12 mouse cellular contexts compared by ENCODE assay signal in the genomic region with DNA sequence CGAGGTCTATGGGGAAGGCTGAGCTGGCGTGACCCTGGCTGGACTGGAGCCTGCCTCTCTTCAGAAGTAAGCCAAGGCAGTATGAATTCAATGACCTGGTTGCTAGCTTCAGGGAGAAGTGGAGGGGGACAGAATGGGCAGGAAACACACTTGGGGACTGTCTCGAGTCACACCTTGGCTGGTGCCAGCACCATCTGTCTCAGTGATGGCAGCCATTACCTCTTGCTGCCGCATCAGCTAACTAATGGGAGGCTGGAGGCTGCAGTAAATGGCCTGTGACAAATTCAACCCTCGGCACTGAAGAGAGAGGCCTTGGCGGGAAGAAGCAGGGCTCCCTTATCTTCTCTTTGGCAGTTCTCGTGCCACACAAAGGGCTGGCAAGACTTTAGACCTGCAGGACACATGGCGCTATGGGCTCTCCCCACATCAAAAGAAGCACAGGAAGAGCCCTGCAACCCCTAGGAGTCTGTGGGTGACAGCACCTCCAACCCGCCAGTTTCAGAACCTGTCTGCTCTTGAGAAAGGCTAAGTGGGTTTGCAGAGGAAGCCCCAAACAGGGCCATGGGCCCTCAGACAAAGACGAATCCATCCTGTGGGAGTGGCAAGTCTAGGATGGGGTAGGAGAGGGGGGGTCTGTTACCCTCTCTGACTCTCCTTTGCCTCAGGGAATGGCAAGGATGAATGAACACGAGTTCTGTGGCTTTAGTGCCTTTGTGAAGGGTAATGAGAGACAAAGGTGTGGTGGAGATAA. TPM values are rescaled to one million over a fixed set of nuclear protein-coding genes. Genes with fewer than 3 reads are reported as not detected.
DNase-seq lines count a peak whose midpoint lies in the region; ATAC-seq and TF ChIP-seq lines count a peak whose summit lies in the region.
"Had no signal": no experiment of that assay in that cellular context is flagged by ENCODE, and none has a peak within 500 bp of the region (broad histone marks: within the 10 kb centered on the region; RNA-seq: fewer than 3 reads in every experiment).

No protein-coding gene starts in this region.

- no peak for TF ChIP-seq CTCF in ES-Bruce4 (IDR thresholded peaks at IDR 0.05; ENCODE audit: low read depth, low read length)

- H3K9me3 ChIP-seq in hindbrain, embryonic 15.5 days: no peaks in the 10 kb centered on the region
- no peaks in the 10 kb centered on the region for H3K9me3 ChIP-seq in hindbrain, embryonic 14.5 days (ENCODE audit: control insufficient read depth, low read length)
- no peaks in the 10 kb centered on the region for H3K9me3 ChIP-seq in ES-Bruce4 (replicated peaks; ENCODE audit: control insufficient read depth, insufficient read depth, low read length, poor library complexity, severe bottlenecking)
- no peaks in the 10 kb centered on the region for H3K9me3 ChIP-seq in hindbrain, embryonic 16.5 days (ENCODE audit: control insufficient read depth, low read length)
- H3K9me3 ChIP-seq: G1E; heart, embryonic 15.5 days; liver, embryonic 12.5 days had no signal

- H3K27ac ChIP-seq in hindbrain, embryonic 15.5 days (replicated peaks): 0 out of 2 replicates have a peak overlapping the region, but pooled peaks have one; percentile 39
- no peak overlapping the region; the same call in 1 of the 2 replicates for H3K27ac ChIP-seq in hindbrain, embryonic 14.5 days
- no peak overlapping the region for H3K27ac ChIP-seq in ES-Bruce4 (ENCODE audit: insufficient read depth, low read length)
- peak overlapping the region; percentile 27; the same call in 1 of the 2 replicates for H3K27ac ChIP-seq in hindbrain, embryonic 16.5 days (ENCODE audit: low read depth, low read length)
- H3K27ac ChIP-seq: heart, embryonic 15.5 days; liver, embryonic 12.5 days had no signal

- peak; percentile 75; the same call in 1 of the 2 replicates for ATAC-seq in hindbrain, embryonic 15.5 days (ENCODE audit: low FRiP score, low read depth)
- ATAC-seq in hindbrain, embryonic 14.5 days (ENCODE audit: low FRiP score): no peak
- peak; percentile 81 for ATAC-seq in cerebellum, adult (ENCODE audit: insufficient number of reproducible peaks, low FRiP score, low TSS enrichment)
- ATAC-seq in hindbrain, embryonic 16.5 days: peak; percentile 52
- ATAC-seq: liver, embryonic 12.5 days had no signal

- no peak overlapping the region for H3K9ac ChIP-seq in hindbrain, embryonic 15.5 days
- H3K9ac ChIP-seq in hindbrain, embryonic 14.5 days: no peak overlapping the region
- no peak overlapping the region for H3K9ac ChIP-seq in ES-Bruce4 (ENCODE audit: low read depth, poor library complexity, severe bottlenecking)
- H3K9ac ChIP-seq in hindbrain, embryonic 16.5 days (ENCODE audit: low read depth, low read length): no peak overlapping the region
- H3K9ac ChIP-seq: heart, embryonic 15.5 days; liver, embryonic 12.5 days had no signal

- 0 out of 2 replicates have a peak, but pooled peaks cover 4% of the 10 kb centered on the region for H3K4me1 ChIP-seq in hindbrain, embryonic 15.5 days (replicated peaks)
- H3K4me1 ChIP-seq in hindbrain, embryonic 14.5 days (replicated peaks; ENCODE audit: control insufficient read depth, insufficient read depth, low read length): no peaks in the 10 kb centered on the region
- no peaks in the 10 kb centered on the region for H3K4me1 ChIP-seq in ES-Bruce4 (ENCODE audit: control insufficient read depth, insufficient read depth, low read length)
- no peaks in the 10 kb centered on the region; the same call in 1 of the 2 replicates for H3K4me1 ChIP-seq in hindbrain, embryonic 16.5 days (ENCODE audit: control insufficient read depth, insufficient read depth, low read depth, low read length)
- H3K4me1 ChIP-seq: liver, embryonic 12.5 days had no signal

- no peaks in the 10 kb centered on the region for H3K27me3 ChIP-seq in hindbrain, embryonic 15.5 days
- no peaks in the 10 kb centered on the region for H3K27me3 ChIP-seq in hindbrain, embryonic 14.5 days (ENCODE audit: control insufficient read depth, insufficient read depth, low read length)
- no peaks in the 10 kb centered on the region for H3K27me3 ChIP-seq in ES-Bruce4 (ENCODE audit: control insufficient read depth, insufficient read depth, low read length, poor library complexity, severe bottlenecking)
- H3K27me3 ChIP-seq in hindbrain, embryonic 16.5 days (replicated peaks; ENCODE audit: control insufficient read depth, insufficient read depth, low read length): no peaks in the 10 kb centered on the region
- H3K27me3 ChIP-seq: heart, embryonic 15.5 days had no signal

- no peak for TF ChIP-seq POLR2A in ES-Bruce4 (IDR thresholded peaks at IDR 0.05; ENCODE audit: insufficient read depth, low read length)

- no peak for DNase-seq in hindbrain, embryonic 14.5 days (ENCODE audit: low spot score)
- DNase-seq in thymus, postnatal 25 days: no peak
- no peak for DNase-seq in kidney, adult 8-10 months
- DNase-seq: gastrocnemius, postnatal 14 days; lung, postnatal 36 days had no signal

- H3K36me3 ChIP-seq in hindbrain, embryonic 15.5 days: peaks cover 15% of the 10 kb centered on the region
- peaks cover 21% of the 10 kb centered on the region for H3K36me3 ChIP-seq in hindbrain, embryonic 14.5 days (replicated peaks; ENCODE audit: control insufficient read depth, insufficient read depth)
- peaks cover 5% of the 10 kb centered on the region; the same call in 1 of the 2 replicates for H3K36me3 ChIP-seq in ES-Bruce4 (ENCODE audit: control insufficient read depth, insufficient read depth, low read length, poor library complexity, severe bottlenecking)
- H3K36me3 ChIP-seq in hindbrain, embryonic 16.5 days (ENCODE audit: control insufficient read depth, insufficient read depth, low read length): peaks cover 12% of the 10 kb centered on the region

- H3K4me3 ChIP-seq in hindbrain, embryonic 15.5 days: no peak overlapping the region
- H3K4me3 ChIP-seq in hindbrain, embryonic 14.5 days (replicated peaks; ENCODE audit: low read length): no peak overlapping the region
- peak overlapping the region; percentile 5; the same call in 1 of the 2 replicates for H3K4me3 ChIP-seq in ES-Bruce4 (ENCODE audit: low read depth, low read length)
- H3K4me3 ChIP-seq in hindbrain, embryonic 16.5 days (ENCODE audit: low read length): no peak overlapping the region
- H3K4me3 ChIP-seq: heart, embryonic 15.5 days; liver, embryonic 12.5 days had no signal

- 52% methylated on average over 11 of the region's 11 CpGs for WGBS in hindbrain, embryonic 15.5 days
- WGBS in hindbrain, embryonic 14.5 days: 50% methylated on average over 11 of the region's 11 CpGs
- WGBS in hindbrain, embryonic 16.5 days: 50% methylated on average over 11 of the region's 11 CpGs

- TF ChIP-seq EP300 in ES-Bruce4 (IDR thresholded peaks at IDR 0.05; ENCODE audit: insufficient read depth, low read depth, low read length): no peak

- H3K4me2 ChIP-seq in hindbrain, embryonic 15.5 days: no peak overlapping the region
- no peak overlapping the region for H3K4me2 ChIP-seq in hindbrain, embryonic 14.5 days (replicated peaks)
- H3K4me2 ChIP-seq in hindbrain, embryonic 16.5 days (ENCODE audit: low read length): no peak overlapping the region
- H3K4me2 ChIP-seq: heart, embryonic 15.5 days; liver, embryonic 12.5 days had no signal

RNA-seq across cellular contexts. Expression of a gene that starts 14.1 kb away (rescaled TPM):
- 57.0 and 58.1 TPM in 2 replicates for polyA plus RNA-seq in hindbrain, embryonic 15.5 days (2015; fragmentation: Nextera tagmentation; extraction: Ambion mirVana)
- 53.2 and 53.3 TPM in 2 replicates for polyA plus RNA-seq in hindbrain, embryonic 14.5 days (2014; fragmentation: Nextera tagmentation; extraction: Ambion mirVana)
- polyA plus RNA-seq in ES-Bruce4 (2011; ENCODE audit: insufficient read depth, insufficient read length, low read depth, missing spikeins): 30.5 and 33.7 TPM in 2 replicates
- 58.8 and 65.7 TPM in 2 replicates for polyA plus RNA-seq in hindbrain, embryonic 16.5 days (2015; fragmentation: Nextera tagmentation; extraction: Ambion mirVana)

Comparison
In these comparisons a context has a peak if more than half of its experiments do, and no peak if none do; other contexts are left out.
1. H3K27ac ChIP-seq: peak in hindbrain, embryonic 15.5 days (single experiment) and hindbrain, embryonic 16.5 days (single experiment); none in hindbrain, embryonic 14.5 days (single experiment) and ES-Bruce4 (single experiment).